Mouse (Mus musculus) midbrain, embryonic 15.5 days (tissue): ENCODE data around the gene Dynlt1a. TPM values are rescaled to one million over a fixed set of nuclear protein-coding genes. Genes with fewer than 3 reads are reported as not detected.
"Not testable (repeated sequence)": the region's sequence is repeated elsewhere in the genome, so short reads cannot be mapped to it uniquely, and the experiment has no call there.

Source experiments
- ATAC-seq: fragments of 200-750 bp; cut with Nextera tagmentation; replicated peaks from 2 replicates; pipeline ENCODE4 v1.8.0; 2017; ENCODE audit warnings: moderate TSS enrichment
- H3K27ac ChIP-seq: fragments of 300-500 bp; sonication (generic); 2 replicates; pipeline ENCODE4 v1.5.1; 2015; ENCODE audit warnings: mild to moderate bottlenecking, inconsistent platforms
- H3K27me3 ChIP-seq: fragments of 300-500 bp; sonication (generic); replicated peaks from 2 replicates; pipeline ENCODE4 v1.6.1; 2015; ENCODE audit warnings: inconsistent platforms
- H3K36me3 ChIP-seq: fragments of 300-500 bp; sonication (generic); replicated peaks from 2 replicates; pipeline ENCODE4 v1.6.1; 2015; ENCODE audit warnings: inconsistent platforms
- H3K4me1 ChIP-seq: fragments of 300-500 bp; sonication (generic); 2 replicates; pipeline ENCODE4 v1.6.1; 2015; ENCODE audit warnings: inconsistent platforms
- H3K4me2 ChIP-seq: fragments of 300-500 bp; sonication (generic); 2 replicates; pipeline ENCODE4 v1.6.1; 2015; ENCODE audit warnings: inconsistent platforms, mild to moderate bottlenecking, moderate library complexity
- H3K4me3 ChIP-seq: fragments of 300-500 bp; sonication (generic); 2 replicates; pipeline ENCODE4 v1.5.1; 2015; ENCODE audit warnings: mild to moderate bottlenecking, inconsistent platforms
- H3K9ac ChIP-seq: fragments of 300-500 bp; sonication (generic); 2 replicates; pipeline ENCODE4 v1.6.1; 2015; ENCODE audit warnings: mild to moderate bottlenecking, inconsistent platforms
- H3K9me3 ChIP-seq: fragments of 300-500 bp; sonication (generic); 2 replicates; pipeline ENCODE4 v1.6.1; 2016; ENCODE audit warnings: inconsistent platforms
- WGBS: fragments of 180-500 bp; shearing (Covaris S2); methylation state at CpG from one replicate; pipeline ENCODE4 v1.1.7; 2015; ENCODE audit warnings: mixed read lengths; 5-methylcytosine and 5-hydroxymethylcytosine counted together
- polyA plus RNA-seq: library from polyadenylated mRNA; unstranded; fragments of >200 nt; fragmentation: Nextera tagmentation; extraction: Ambion mirVana; gene quantifications from 2 replicates; pipeline ENCODE4 v1.2.1, GENCODE M21; 2015

Gene Dynlt1a
- polyA plus RNA-seq, result 55.4 and 59.4 TPM in 2 replicates

- WGBS, result 7% methylated on average over 23 of the region's 23 CpGs
Observed at GRCm38 (mm10) chr17:6317339-6317985, at the start of gene Dynlt1a. TSS of gene Dynlt1a (minus strand) at chr17:6317500.

DNA sequence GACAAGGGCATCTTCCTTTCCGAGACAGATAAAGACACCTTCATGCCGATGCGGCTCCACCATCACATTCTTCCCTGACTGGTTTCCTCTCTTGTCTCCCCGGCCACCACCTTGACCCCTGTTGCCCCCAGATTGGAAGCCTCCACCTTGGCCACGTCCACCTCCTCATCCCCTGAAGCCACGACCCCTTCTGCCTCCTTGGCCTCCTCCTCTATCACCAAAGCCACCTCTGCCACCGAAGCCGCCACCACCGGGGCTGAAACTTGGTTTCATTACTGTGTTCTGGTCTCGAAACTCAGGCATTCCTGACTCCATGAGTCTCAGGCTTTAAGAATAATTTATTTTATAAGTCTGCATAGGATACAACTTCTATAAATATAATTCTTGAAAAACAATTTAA, 38.0 kb upstream of the Dynlt1a start:
- ATAC-seq, H3K9ac ChIP-seq, H3K9me3 ChIP-seq, H3K4me3 ChIP-seq, H3K4me2 ChIP-seq, H3K36me3 ChIP-seq, H3K27me3 ChIP-seq, H3K4me1 ChIP-seq, H3K27ac ChIP-seq: not testable (repeated sequence)
- WGBS, result 92% methylated on average over 10 of the region's 10 CpGs

More at GRCm38 (mm10) chr17:6317339-6317985, at the start of gene Dynlt1a:
- Histone ChIP-seq H3K4me3 (peak within 1 kb of the TSS; percentile 45), H3K27ac (peak within 1 kb of the TSS; percentile 77), H3K4me2 (peak within 1 kb of the TSS; percentile 54), H3K9ac (peak within 1 kb of the TSS; percentile 42; the same call in 1 of the 2 replicates)
- ATAC-seq, result peak; percentile 84
- H3K27me3 ChIP-seq, H3K4me1 ChIP-seq, H3K9me3 ChIP-seq, H3K36me3 ChIP-seq: not testable (repeated sequence)

DNA sequence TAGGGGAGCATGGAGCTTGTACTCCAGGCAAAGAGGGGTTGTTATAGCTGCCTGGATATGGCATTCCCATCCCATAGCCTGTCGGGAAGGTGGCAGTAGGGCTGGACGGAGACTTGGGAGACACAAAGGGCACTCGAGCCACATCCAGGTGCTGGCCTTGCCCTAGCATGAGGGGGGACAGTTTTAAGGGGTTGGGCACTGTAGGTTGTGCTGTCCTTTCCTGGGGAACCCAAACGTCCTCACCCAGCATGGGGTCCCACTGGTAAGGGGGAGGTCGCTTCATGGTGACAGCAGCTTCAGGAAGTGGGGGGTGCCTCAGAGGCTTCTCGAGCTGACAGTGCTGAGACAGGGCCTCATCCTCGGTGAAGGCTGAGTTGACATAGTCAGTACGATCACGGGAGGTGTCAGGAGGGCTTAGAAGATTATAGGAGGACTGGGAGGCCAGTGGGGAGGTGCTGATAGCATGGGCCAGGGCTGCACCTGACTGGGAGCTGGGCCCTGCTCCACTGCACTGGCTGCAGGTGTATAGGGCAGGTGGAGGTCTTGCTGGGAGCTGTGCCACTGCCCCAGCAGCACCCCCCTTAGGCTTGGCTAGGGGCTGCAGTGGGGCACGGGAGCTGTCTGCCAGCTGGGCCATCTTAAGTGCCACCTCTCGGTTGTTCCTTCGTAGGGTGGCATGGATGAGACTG, 25.4 kb upstream of the Dynlt1a start:
- ATAC-seq, H3K4me2 ChIP-seq, H3K27me3 ChIP-seq, H3K4me1 ChIP-seq, H3K9ac ChIP-seq, H3K27ac ChIP-seq, H3K4me3 ChIP-seq, H3K9me3 ChIP-seq, H3K36me3 ChIP-seq: not testable (repeated sequence)
- 100% methylated on average over 1 of the region's 12 CpGs for WGBS

DNA sequence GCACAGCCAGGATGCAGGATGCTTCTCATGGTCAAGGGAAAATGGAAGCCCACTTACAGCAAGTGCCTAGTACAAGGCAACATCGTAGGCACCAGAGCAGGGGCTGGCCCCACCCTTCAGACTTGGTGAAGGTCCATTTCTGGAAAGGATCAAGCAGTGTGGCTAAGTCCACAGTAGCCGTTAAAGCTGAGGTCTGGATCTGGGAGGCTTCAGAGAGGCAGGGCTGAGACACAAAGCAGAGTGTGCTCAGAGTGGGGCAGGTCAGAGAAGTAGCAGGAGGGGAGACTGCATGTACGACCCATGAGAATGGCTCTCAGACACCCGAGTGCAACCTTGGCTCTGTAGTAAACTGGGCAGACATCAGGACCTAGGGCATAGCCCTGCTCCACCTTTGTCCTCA, 11.7 kb upstream of the Dynlt1a start:
- not testable (repeated sequence) for H3K27ac ChIP-seq, H3K9me3 ChIP-seq, H3K36me3 ChIP-seq, H3K4me2 ChIP-seq, H3K4me1 ChIP-seq, H3K27me3 ChIP-seq, H3K9ac ChIP-seq, ATAC-seq, H3K4me3 ChIP-seq
- WGBS, result 84% methylated on average over 4 of the region's 4 CpGs

GRCm38 (mm10) chr17:6327554-6327953, 10.3 kb upstream of the Dynlt1a start:
- not testable (repeated sequence) for H3K4me1 ChIP-seq, H3K9ac ChIP-seq, H3K27ac ChIP-seq, H3K9me3 ChIP-seq, H3K27me3 ChIP-seq, H3K36me3 ChIP-seq, H3K4me3 ChIP-seq, H3K4me2 ChIP-seq, ATAC-seq
- 92% methylated on average over 7 of the region's 7 CpGs for WGBS

DNA sequence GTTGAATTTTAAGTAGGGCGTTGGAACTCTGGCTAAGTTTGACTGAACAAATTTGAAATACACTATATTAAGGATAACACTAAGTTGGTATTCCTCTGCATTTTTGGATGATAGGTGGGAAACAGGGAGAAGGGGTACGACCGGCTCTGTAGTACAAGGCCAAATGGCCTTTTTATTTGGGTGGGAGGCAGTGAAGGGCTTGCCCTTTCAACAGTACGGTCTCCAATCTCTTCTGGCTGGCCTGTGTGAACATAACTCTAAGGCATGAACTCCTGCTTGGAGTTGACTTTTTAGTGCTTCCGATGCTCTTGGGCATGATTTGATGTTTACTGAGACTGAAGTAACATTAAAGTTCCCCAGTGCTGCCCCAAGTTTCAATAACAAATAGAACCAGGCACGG, 8.2 kb upstream of the Dynlt1a start:
- not testable (repeated sequence) for H3K27ac ChIP-seq, H3K36me3 ChIP-seq, H3K9ac ChIP-seq, H3K4me3 ChIP-seq, H3K27me3 ChIP-seq, ATAC-seq, H3K9me3 ChIP-seq, H3K4me1 ChIP-seq, H3K4me2 ChIP-seq
- 65% methylated on average over 6 of the region's 6 CpGs for WGBS

GRCm38 (mm10) chr17:6325021-6325420, 7.7 kb upstream of the Dynlt1a start:
- H3K27ac ChIP-seq, ATAC-seq, H3K4me1 ChIP-seq, H3K4me2 ChIP-seq, H3K27me3 ChIP-seq, H3K9me3 ChIP-seq, H3K36me3 ChIP-seq, H3K9ac ChIP-seq, H3K4me3 ChIP-seq: not testable (repeated sequence)
- 39% methylated on average over 10 of the region's 10 CpGs for WGBS

- H3K36me3 ChIP-seq, H3K4me3 ChIP-seq, H3K9me3 ChIP-seq, H3K4me2 ChIP-seq, H3K27ac ChIP-seq, H3K9ac ChIP-seq, H3K27me3 ChIP-seq, ATAC-seq, H3K4me1 ChIP-seq: not testable (repeated sequence)
- no CpG with 5 or more reads among the region's 10 CpGs for WGBS
Observed at GRCm38 (mm10) chr17:6321778-6322101, 4.4 kb upstream of the Dynlt1a start.

- ATAC-seq, result peak; percentile 74
- H3K9ac ChIP-seq, H3K27ac ChIP-seq, H3K27me3 ChIP-seq, H3K36me3 ChIP-seq, H3K4me1 ChIP-seq, H3K9me3 ChIP-seq: not testable (repeated sequence)
- 0% methylated on average over 11 of the region's 60 CpGs for WGBS
- Histone ChIP-seq H3K4me2 (peak overlapping the region; percentile 41), H3K4me3 (peak overlapping the region; percentile 35)
Observed at GRCm38 (mm10) chr17:6321081-6321777, 3.9 kb upstream of the Dynlt1a start.

GRCm38 (mm10) chr17:6316379-6317126, 747 bp downstream of the Dynlt1a start:
- H3K9ac ChIP-seq, result peak overlapping the region; percentile 42; the same call in 1 of the 2 replicates
- peak; percentile 73 for ATAC-seq
- not testable (repeated sequence) for H3K9me3 ChIP-seq, H3K36me3 ChIP-seq, H3K4me1 ChIP-seq, H3K27me3 ChIP-seq
- H3K4me2 ChIP-seq, result peak overlapping the region; percentile 54
- H3K27ac ChIP-seq, result peak overlapping the region; percentile 77
- H3K4me3 ChIP-seq, result peak overlapping the region; percentile 45
- 3% methylated on average over 38 of the region's 38 CpGs for WGBS

DNA sequence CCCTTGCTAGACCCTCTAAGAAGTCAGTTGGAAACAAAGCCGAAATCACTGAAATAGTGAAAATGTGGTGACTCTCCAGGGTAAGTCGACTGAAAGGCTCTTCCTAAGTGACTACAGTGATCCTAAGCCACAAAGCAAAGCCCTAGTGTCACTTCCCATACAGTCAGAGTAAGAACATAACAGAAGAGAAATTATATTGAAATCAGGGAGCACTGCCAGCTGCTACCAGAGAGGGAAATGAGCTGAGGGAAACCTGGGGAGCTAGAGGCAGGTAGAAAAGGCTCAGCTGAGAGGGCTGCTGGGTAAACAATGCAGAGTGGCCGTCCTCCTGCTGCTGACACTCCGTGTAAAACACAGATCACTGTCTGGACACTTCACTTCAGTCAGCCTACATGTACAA, 1.6 kb downstream of the Dynlt1a start:
- H3K9me3 ChIP-seq, H3K4me1 ChIP-seq, H3K27me3 ChIP-seq, H3K4me3 ChIP-seq, H3K27ac ChIP-seq, H3K9ac ChIP-seq, H3K36me3 ChIP-seq, ATAC-seq: not testable (repeated sequence)
- WGBS, result 31% methylated on average over 3 of the region's 4 CpGs
- 0 out of 2 replicates have a peak overlapping the region, but pooled peaks have one; percentile 54 for H3K4me2 ChIP-seq

- H3K4me1 ChIP-seq, H3K9me3 ChIP-seq, H3K4me2 ChIP-seq, H3K27ac ChIP-seq, H3K27me3 ChIP-seq, H3K36me3 ChIP-seq, H3K4me3 ChIP-seq, ATAC-seq, H3K9ac ChIP-seq: not testable (repeated sequence)
- 88% methylated on average over 2 of the region's 3 CpGs for WGBS
Observed at GRCm38 (mm10) chr17:6314493-6314892, 2.8 kb downstream of the Dynlt1a start.
